Mouse (Mus musculus) stomach, embryonic 14.5 days (tissue): ENCODE data around the gene Tax1bp3. TPM values are rescaled to one million over a fixed set of nuclear protein-coding genes. Genes with fewer than 3 reads are reported as not detected.

Experiments used
- ATAC-seq: fragments of 200-750 bp; cut with Nextera tagmentation; 2 replicates; pipeline ENCODE4 v1.8.0; 2017; ENCODE audit warnings: low read depth, moderate TSS enrichment; ENCODE audit not compliant: insufficient number of reproducible peaks, insufficient read depth, low FRiP score
- H3K27ac ChIP-seq: fragments of 300-500 bp; sonication (generic); 2 replicates; pipeline ENCODE4 v1.5.1; 2014; ENCODE audit warnings: mild to moderate bottlenecking, low read length, moderate library complexity, mixed read lengths
- H3K27me3 ChIP-seq: fragments of 300-500 bp; sonication (generic); 2 replicates; pipeline ENCODE4 v1.6.1; 2014; ENCODE audit warnings: low read length, control low read depth, mixed read lengths; ENCODE audit not compliant: control insufficient read depth, insufficient read depth
- H3K36me3 ChIP-seq: fragments of 300-500 bp; sonication (generic); 2 replicates; pipeline ENCODE4 v1.6.1; 2014; ENCODE audit warnings: mild to moderate bottlenecking, control low read depth, low read length, moderate library complexity, mixed read lengths; ENCODE audit not compliant: control insufficient read depth, insufficient read depth
- H3K4me1 ChIP-seq: fragments of 300-500 bp; sonication (generic); 2 replicates; pipeline ENCODE4 v1.6.1; 2014; ENCODE audit warnings: low read length, control low read depth, mixed read lengths; ENCODE audit not compliant: control insufficient read depth, insufficient read depth
- H3K4me2 ChIP-seq: fragments of 300-500 bp; sonication (generic); replicated peaks from 2 replicates; pipeline ENCODE4 v1.6.1; 2014; ENCODE audit warnings: low read depth, low read length, control low read depth
- H3K4me3 ChIP-seq: fragments of 300-500 bp; sonication (generic); 2 replicates; pipeline ENCODE4 v1.5.1; 2014; ENCODE audit warnings: low read depth, low read length, control low read depth
- H3K9ac ChIP-seq: fragments of 300-500 bp; sonication (generic); replicated peaks from 2 replicates; pipeline ENCODE4 v1.6.1; 2014; ENCODE audit warnings: low read depth, mild to moderate bottlenecking, control low read depth, low read length, moderate library complexity, mixed read lengths
- H3K9me3 ChIP-seq: fragments of 300-500 bp; sonication (generic); 2 replicates; pipeline ENCODE4 v1.6.1; 2016; ENCODE audit warnings: low read depth, low read length, control low read depth; ENCODE audit not compliant: control insufficient read depth
- WGBS: fragments of 180-500 bp; shearing (Covaris S2); extraction: QIAGEN DNeasy Blood & Tissue Kit; methylation state at CpG from one replicate; pipeline ENCODE4 v1.1.7; 2014; 5-methylcytosine and 5-hydroxymethylcytosine counted together
- polyA plus RNA-seq: library from polyadenylated mRNA; unstranded; fragments of >200 nt; fragmentation: Nextera tagmentation; extraction: Ambion mirVana; gene quantifications from 2 replicates; pipeline ENCODE4 v1.2.1, GENCODE M21; 2014

Tax1bp3 gene
- polyA plus RNA-seq: 241 and 253 TPM in 2 replicates

DNA sequence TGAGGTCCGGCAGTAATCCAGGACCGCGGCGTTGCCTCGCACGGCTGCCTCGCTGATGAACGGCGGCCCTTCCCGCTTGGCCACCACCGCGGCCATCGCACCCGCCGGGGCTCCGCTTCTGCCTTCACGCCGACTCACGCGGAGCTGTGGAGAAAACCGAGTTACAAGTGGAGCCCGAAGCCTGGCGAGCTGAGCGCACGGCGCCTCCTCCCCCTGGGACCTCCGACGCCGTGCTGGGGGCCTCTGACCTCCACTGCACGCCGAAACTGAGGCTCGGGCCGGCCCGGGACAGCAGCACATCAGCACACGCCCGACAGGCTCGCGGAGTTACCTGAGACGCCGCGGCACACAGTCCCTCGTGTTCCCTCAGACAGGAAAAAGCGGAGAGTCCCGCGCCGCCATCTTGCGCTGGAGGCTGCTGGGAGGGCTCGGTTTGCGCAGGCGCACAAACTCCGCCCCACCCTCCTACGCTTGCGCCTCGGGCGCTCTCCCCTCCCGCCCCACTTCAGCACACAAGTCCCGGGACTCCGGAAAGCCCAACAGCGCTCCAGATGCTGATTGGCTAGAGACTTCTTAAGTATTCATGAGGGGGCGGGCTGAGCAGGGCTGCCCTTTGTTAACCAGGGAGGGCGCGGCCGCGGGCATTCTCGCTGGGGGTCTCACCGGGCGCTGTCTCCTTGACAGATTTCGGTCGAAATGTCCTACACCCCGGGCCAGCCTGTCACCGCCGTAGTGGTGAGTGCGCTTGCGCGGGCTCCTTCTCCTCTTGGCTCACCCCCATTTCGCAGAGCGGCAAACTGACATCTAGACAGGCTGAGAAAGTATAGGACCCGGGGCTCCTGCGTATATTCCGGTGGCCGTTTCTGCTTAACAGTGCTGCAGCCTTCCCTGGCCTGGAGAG lies at the start of gene Tax1bp3, which contains the start of gene Emc6:
Tax1bp3 (plus strand) TSS at position 476 of the 901 bp plus-strand sequence.
Emc6 (minus strand) TSS at position 430 of the 901 bp plus-strand sequence.
- WGBS: under 1% methylated on average over 80 of the region's 81 CpGs
- Histone ChIP-seq H3K36me3 (peaks cover 23% of the 10 kb centered on the region; the same call in 1 of the 2 replicates), H3K4me3 (peak within 1 kb of the TSS; percentile 99), H3K9me3 (no peaks in the 10 kb centered on the region), H3K4me1 (peaks cover 24% of the 10 kb centered on the region; the same call in 1 of the 2 replicates), H3K27ac (peak within 1 kb of the TSS; percentile 98), H3K4me2 (peak within 1 kb of the TSS; percentile 75), H3K9ac (peak within 1 kb of the TSS; percentile 92), H3K27me3 (no peaks in the 10 kb centered on the region)
- ATAC-seq: peak; percentile 97

DNA sequence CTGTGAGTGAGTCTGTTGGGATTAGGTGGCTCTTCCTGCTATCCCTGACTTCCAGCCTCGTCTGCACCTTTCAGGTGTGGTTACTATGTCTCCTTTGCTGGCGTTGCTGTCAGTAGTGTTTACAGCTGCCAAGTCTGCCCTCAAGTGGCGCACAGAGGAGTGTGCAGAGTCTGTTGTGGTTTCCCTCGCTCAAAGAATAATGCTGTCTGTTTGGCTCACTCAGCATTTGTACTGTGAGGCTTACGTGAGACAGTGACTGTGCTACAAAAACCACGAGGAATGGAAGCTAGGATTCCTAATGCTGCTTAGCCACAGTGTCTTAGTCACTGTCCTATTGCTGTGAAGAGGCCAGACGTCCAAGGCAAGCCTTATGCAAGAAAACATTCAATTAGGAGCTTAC lies 45.9 kb upstream of the Tax1bp3 start:
- no peak for ATAC-seq
- WGBS: 77% methylated on average over 7 of the region's 7 CpGs

DNA sequence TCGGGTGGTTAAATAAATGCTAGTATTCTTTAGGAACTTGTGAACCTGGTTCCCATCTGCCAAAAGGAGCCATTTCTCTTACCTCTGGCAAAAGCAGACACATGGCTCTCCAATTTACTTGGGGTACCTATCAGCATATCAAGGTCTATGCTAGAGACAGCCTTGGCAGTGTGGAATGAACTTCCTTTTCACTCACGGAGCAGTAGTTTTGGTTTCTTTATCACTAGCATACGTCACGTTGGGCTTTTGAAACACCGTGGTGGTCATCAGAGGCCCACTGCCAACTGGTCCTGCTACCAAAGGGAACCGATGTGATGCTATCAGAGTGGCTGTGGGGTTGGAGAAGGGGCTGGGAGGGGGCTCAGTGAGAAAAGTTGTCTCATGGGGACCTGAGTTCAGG lies 43.9 kb upstream of the Tax1bp3 start:
- Histone ChIP-seq H3K4me3 (no peak overlapping the region), H3K9ac (no peak overlapping the region), H3K27ac (no peak overlapping the region), H3K9me3 (no peaks in the 10 kb centered on the region), H3K36me3 (peaks cover 4% of the 10 kb centered on the region; the same call in 1 of the 2 replicates), H3K27me3 (no peaks in the 10 kb centered on the region), H3K4me2 (no peak overlapping the region), H3K4me1 (peaks cover 22% of the 10 kb centered on the region)
- 90% methylated on average over 6 of the region's 6 CpGs for WGBS
- no peak for ATAC-seq

More for the DNA sequence above, 45.9 kb upstream of the Tax1bp3 start:
- Histone ChIP-seq H3K9ac (no peak overlapping the region), H3K4me3 (no peak overlapping the region), H3K4me2 (no peak overlapping the region), H3K36me3 (peaks cover 4% of the 10 kb centered on the region; the same call in 1 of the 2 replicates), H3K9me3 (no peaks in the 10 kb centered on the region), H3K4me1 (peaks cover 12% of the 10 kb centered on the region), H3K27ac (no peak overlapping the region), H3K27me3 (no peaks in the 10 kb centered on the region)

DNA sequence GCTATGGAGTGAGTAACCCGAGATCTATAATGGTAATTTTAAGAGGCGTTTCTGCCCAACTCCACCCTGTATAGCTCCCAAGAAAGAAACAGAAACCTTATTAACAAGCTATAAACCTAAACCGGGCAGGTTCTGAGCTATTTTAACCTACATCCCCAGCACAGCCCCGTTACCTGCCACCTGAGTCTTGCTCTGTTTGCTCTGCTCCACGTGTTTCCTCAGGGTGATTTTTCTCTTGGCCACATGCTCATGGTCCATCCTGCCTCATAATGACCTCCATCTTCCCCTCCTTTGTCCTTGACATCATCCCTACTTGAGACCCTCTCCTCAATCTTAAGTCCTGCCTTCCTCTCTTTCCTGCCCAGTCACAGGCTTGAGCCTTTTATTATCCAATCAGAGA lies 42.7 kb upstream of the Tax1bp3 start:
- no peak overlapping the region for H3K4me2 ChIP-seq
- H3K4me1 ChIP-seq: peaks cover 22% of the 10 kb centered on the region
- no peak for ATAC-seq
- no peak overlapping the region for H3K4me3 ChIP-seq
- H3K9ac ChIP-seq: no peak overlapping the region
- 88% methylated on average over 5 of the region's 5 CpGs for WGBS
- H3K36me3 ChIP-seq: peaks cover 4% of the 10 kb centered on the region; the same call in 1 of the 2 replicates
- H3K27me3 ChIP-seq: no peaks in the 10 kb centered on the region
- H3K9me3 ChIP-seq: no peaks in the 10 kb centered on the region
- H3K27ac ChIP-seq: no peak overlapping the region

DNA sequence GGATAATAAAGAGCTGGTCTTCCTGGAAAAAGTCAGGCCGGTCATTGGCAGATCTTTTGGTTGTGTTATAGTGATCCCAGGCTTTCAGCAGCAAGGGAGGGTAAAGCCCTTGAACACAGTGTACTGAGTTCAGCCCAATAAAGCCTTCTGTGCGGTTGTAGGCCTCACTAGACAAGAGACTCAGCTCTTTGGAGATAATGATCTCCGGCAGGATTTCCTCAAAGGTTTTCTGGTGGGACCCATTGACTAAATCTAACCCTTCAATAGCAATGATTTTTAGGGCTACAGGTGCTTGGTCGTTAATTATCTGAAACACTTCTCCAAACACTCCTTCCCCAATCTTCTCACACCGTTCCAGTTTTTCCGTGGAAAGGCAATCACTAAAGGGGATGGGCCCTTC lies 40.3 kb upstream of the Tax1bp3 start:
- Histone ChIP-seq H3K4me3 (peak overlapping the region; percentile 96), H3K9ac (peak overlapping the region; percentile 77; the same call in 1 of the 2 replicates), H3K4me2 (peak overlapping the region; percentile 72), H3K27ac (no peak overlapping the region), H3K9me3 (no peaks in the 10 kb centered on the region), H3K36me3 (peaks cover 4% of the 10 kb centered on the region; the same call in 1 of the 2 replicates), H3K4me1 (peaks cover 22% of the 10 kb centered on the region), H3K27me3 (no peaks in the 10 kb centered on the region)
- WGBS: 75% methylated on average over 6 of the region's 6 CpGs
- no peak for ATAC-seq

DNA sequence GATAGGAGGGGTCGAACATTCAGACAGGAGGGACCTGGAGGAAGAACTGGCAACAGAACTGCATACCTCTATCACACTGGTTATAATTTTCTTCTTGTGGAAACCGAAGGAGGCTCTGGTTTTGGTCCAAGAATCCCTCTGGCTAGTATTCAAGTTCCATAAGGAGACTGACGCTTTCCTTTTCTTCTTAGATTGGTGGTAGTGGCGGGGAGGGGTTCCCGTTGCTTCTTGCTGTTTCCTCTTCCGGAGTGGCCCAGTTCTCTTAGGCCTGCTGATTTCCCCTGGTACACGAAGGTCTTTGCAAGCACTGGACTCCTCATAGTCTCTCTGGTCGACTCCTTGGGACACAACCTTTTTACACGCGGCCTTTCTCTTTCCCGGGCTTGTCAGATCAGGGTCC lies 39.8 kb upstream of the Tax1bp3 start:
- no peak overlapping the region for H3K27ac ChIP-seq
- peak overlapping the region; percentile 72 for H3K4me2 ChIP-seq
- peak overlapping the region; percentile 77; the same call in 1 of the 2 replicates for H3K9ac ChIP-seq
- H3K9me3 ChIP-seq: no peaks in the 10 kb centered on the region
- peaks cover 22% of the 10 kb centered on the region for H3K4me1 ChIP-seq
- no peak for ATAC-seq
- no peaks in the 10 kb centered on the region for H3K27me3 ChIP-seq
- H3K36me3 ChIP-seq: peaks cover 4% of the 10 kb centered on the region; the same call in 1 of the 2 replicates
- H3K4me3 ChIP-seq: peak overlapping the region; percentile 96
- WGBS: 25% methylated on average over 11 of the region's 11 CpGs

DNA sequence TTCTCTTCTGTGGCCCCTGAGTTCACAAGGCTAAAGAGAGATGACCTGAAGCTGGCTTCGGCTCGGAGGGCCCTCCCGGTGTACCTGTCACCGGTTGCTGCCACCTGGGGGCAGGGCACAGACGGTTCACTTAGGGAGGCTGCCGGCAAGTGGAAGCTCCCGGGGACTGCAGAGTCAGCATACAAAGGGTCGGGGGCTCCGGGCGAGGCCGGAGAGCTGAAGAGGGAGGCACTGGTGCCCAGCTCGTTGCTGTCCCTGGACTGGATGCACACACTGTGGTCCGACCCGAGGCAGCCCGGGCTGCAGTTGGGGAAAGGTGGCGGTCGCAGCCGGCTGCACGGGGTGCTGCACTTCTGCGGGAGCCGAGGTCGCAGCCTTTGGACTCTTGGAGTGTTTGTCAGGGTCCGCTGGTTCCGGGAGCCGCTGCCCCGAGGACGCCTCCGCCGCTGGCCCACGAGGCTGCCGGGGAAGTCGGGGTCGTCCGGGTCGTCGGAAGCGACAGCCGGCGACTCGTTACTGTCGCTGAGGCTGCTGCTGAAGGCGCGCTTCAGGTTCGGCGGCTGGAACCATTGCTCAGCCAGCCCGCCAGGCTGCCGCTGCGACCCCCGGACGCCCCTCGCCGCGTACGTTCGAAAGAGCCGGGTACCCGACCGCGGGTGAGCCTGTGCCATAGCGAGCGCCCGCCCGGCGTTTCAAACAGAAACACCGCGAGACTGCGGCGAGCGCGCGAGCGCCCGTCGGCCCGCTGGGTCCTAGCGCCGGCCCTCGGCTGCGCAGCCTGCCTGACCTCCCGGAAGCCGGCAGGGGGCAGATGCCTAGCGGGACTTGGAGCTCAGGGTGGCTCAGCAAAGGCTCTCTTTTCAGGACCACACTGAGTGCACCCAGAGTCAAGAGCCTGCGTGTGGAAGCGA lies 39.0 kb upstream of the Tax1bp3 start, which contains the start of gene Haspin:
Haspin (minus strand) TSS at position 704 of the 911 bp plus-strand sequence.
- Histone ChIP-seq H3K27ac (no peak within 1 kb of the TSS), H3K9me3 (no peaks in the 10 kb centered on the region), H3K4me3 (peak within 1 kb of the TSS; percentile 96), H3K9ac (peak within 1 kb of the TSS; percentile 77), H3K4me2 (peak within 1 kb of the TSS; percentile 72), H3K27me3 (no peaks in the 10 kb centered on the region), H3K4me1 (peaks cover 22% of the 10 kb centered on the region), H3K36me3 (no peaks in the 10 kb centered on the region; the same call in 1 of the 2 replicates)
- WGBS: under 1% methylated on average over 80 of the region's 84 CpGs
- ATAC-seq: peak; percentile 93

DNA sequence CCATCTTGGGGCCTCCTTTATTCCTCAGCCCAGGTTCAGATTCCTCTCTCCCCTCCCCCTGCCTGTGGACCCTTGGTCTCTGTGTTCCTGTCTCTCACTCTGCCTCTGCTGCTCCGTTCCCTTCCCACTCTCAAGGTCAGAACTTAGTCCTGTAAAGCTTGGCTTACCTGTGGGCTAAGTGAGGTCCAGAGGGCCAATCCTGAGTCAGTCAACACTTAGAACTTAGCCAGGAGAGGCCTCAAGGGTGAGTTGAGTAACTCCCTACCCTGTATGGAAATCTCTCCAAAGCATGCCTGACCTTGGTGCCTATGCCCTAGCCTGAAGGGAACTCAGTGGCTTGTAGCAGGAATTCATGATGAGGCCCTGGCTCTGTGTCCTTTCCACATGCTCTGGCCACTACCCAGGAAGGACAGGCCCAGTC lies 32.6 kb upstream of the Tax1bp3 start:
- no peak overlapping the region for H3K9ac ChIP-seq
- H3K36me3 ChIP-seq: no peaks in the 10 kb centered on the region
- no peaks in the 10 kb centered on the region for H3K9me3 ChIP-seq
- 79% methylated on average over 1 of the region's 1 CpGs for WGBS
- ATAC-seq: no peak
- H3K4me1 ChIP-seq: no peaks in the 10 kb centered on the region
- H3K4me2 ChIP-seq: no peak overlapping the region
- no peak overlapping the region for H3K27ac ChIP-seq
- no peaks in the 10 kb centered on the region for H3K27me3 ChIP-seq
- no peak overlapping the region for H3K4me3 ChIP-seq
